21 mouse cellular contexts compared by ENCODE assay signal in genomic region chr15:78816074-78816391, GRCm38 (mm10). TPM values are rescaled to one million over a fixed set of nuclear protein-coding genes. Genes with fewer than 3 reads are reported as not detected.
DNase-seq lines count a peak whose midpoint lies in the region; ATAC-seq and TF ChIP-seq lines count a peak whose summit lies in the region.
"Had no signal": no experiment of that assay in that cellular context is flagged by ENCODE, and none has a peak within 500 bp of the region (broad histone marks: within the 10 kb centered on the region; RNA-seq: fewer than 3 reads in every experiment).

No protein-coding gene starts in this region.

- no peak for TF ChIP-seq POLR2A in ES-Bruce4 (IDR thresholded peaks at IDR 0.05; ENCODE audit: insufficient read depth, low read length)

- no peaks in the 10 kb centered on the region for H3K27me3 ChIP-seq in liver, embryonic 16.5 days (ENCODE audit: control insufficient read depth, insufficient read depth, low read depth, low read length)
- peaks cover 9% of the 10 kb centered on the region; the same call in 1 of the 2 replicates for H3K27me3 ChIP-seq in liver, embryonic 12.5 days (replicated peaks)
- no peaks in the 10 kb centered on the region for H3K27me3 ChIP-seq in ES-Bruce4 (ENCODE audit: control insufficient read depth, insufficient read depth, low read length, poor library complexity, severe bottlenecking)

- TF ChIP-seq EP300 in ES-Bruce4 (IDR thresholded peaks at IDR 0.05; ENCODE audit: insufficient read depth, low read depth, low read length) = no peak

- WGBS in liver, embryonic 16.5 days (ENCODE audit: insufficient replicate concordance) = 34% methylated on average over 6 of the region's 6 CpGs
- 31% methylated on average over 6 of the region's 6 CpGs for WGBS in liver, embryonic 12.5 days (ENCODE audit: insufficient replicate concordance)

- H3K9me3 ChIP-seq in liver, embryonic 16.5 days (replicated peaks; ENCODE audit: control insufficient read depth, low read length) = no peaks in the 10 kb centered on the region
- H3K9me3 ChIP-seq in liver, embryonic 12.5 days (replicated peaks) = no peaks in the 10 kb centered on the region
- H3K9me3 ChIP-seq in ES-Bruce4 (replicated peaks; ENCODE audit: control insufficient read depth, insufficient read depth, low read length, poor library complexity, severe bottlenecking) = no peaks in the 10 kb centered on the region
- H3K9me3 ChIP-seq: embryonic facial prominence, embryonic 13.5 days; forebrain, embryonic 10.5 days; heart, embryonic 10.5 days had no signal

- no peaks in the 10 kb centered on the region for H3K36me3 ChIP-seq in liver, embryonic 16.5 days (ENCODE audit: control insufficient read depth, insufficient read depth)
- H3K36me3 ChIP-seq in liver, embryonic 12.5 days = no peaks in the 10 kb centered on the region
- no peaks in the 10 kb centered on the region for H3K36me3 ChIP-seq in ES-Bruce4 (ENCODE audit: control insufficient read depth, insufficient read depth, low read length, poor library complexity, severe bottlenecking)
- H3K36me3 ChIP-seq: embryonic facial prominence, embryonic 13.5 days; forebrain, embryonic 10.5 days; heart, embryonic 10.5 days had no signal

- intact Hi-C loops in gastrocnemius, adult 2 months (cut with DNase I) = loop anchor here (5.0 kb wide), 1 partner anchor 36 kb away; no protein-coding TSS in a partner anchor

- H3K4me2 ChIP-seq in liver, embryonic 16.5 days (ENCODE audit: low read depth, low read length) = no peak overlapping the region
- no peak overlapping the region for H3K4me2 ChIP-seq in liver, embryonic 12.5 days
- H3K4me2 ChIP-seq: embryonic facial prominence, embryonic 13.5 days had no signal

- no peak overlapping the region for H3K9ac ChIP-seq in liver, embryonic 16.5 days (ENCODE audit: low read depth, low read length)
- no peak overlapping the region for H3K9ac ChIP-seq in liver, embryonic 12.5 days
- no peak overlapping the region for H3K9ac ChIP-seq in ES-Bruce4 (ENCODE audit: low read depth, poor library complexity, severe bottlenecking)
- H3K9ac ChIP-seq: embryonic facial prominence, embryonic 13.5 days had no signal

- no peak for DNase-seq in gastrocnemius, adult 2 months
- DNase-seq in gastrocnemius, postnatal 4 days (ENCODE audit: low spot score in 2 of 2) = no peak
- DNase-seq in cerebellum, adult 18-20 months = no peak
- DNase-seq in adrenal gland, postnatal 10 days = no peak
- DNase-seq: adrenal gland, postnatal 14 days; cerebellum, adult 9-10 months; gastrocnemius, postnatal 10 days; left cerebral cortex, postnatal 4 days; thymus, postnatal 25 days had no signal

- H3K4me3 ChIP-seq in gastrocnemius, adult 2 months = no peak overlapping the region
- no peak overlapping the region for H3K4me3 ChIP-seq in liver, embryonic 16.5 days (ENCODE audit: low read depth, low read length)
- no peak overlapping the region for H3K4me3 ChIP-seq in liver, embryonic 12.5 days
- no peak overlapping the region for H3K4me3 ChIP-seq in ES-Bruce4 (ENCODE audit: low read depth, low read length)
- H3K4me3 ChIP-seq: embryonic facial prominence, embryonic 13.5 days; forebrain, embryonic 10.5 days; heart, embryonic 10.5 days had no signal

- peaks cover 7% of the 10 kb centered on the region for H3K4me1 ChIP-seq in liver, embryonic 16.5 days (ENCODE audit: control insufficient read depth, low read depth, low read length)
- H3K4me1 ChIP-seq in liver, embryonic 12.5 days = peaks cover 11% of the 10 kb centered on the region
- peaks cover 6% of the 10 kb centered on the region for H3K4me1 ChIP-seq in ES-Bruce4 (ENCODE audit: control insufficient read depth, insufficient read depth, low read length)

- TF ChIP-seq CTCF in gastrocnemius, adult 2 months (IDR thresholded peaks at IDR 0.05) = no peak
- no peak for TF ChIP-seq CTCF in ES-Bruce4 (IDR thresholded peaks at IDR 0.05; ENCODE audit: low read depth, low read length)

- ATAC-seq in liver, embryonic 16.5 days (ENCODE audit: low read depth) = 0 out of 2 replicates have a peak, but pooled peaks have one; percentile 9
- ATAC-seq in liver, embryonic 12.5 days = no peak
- ATAC-seq in megakaryocyte, adult 5-6 weeks (ENCODE audit: poor library complexity, severe bottlenecking) = peak; percentile 11; the same call in 1 of the 2 replicates
- ATAC-seq: midbrain, embryonic 16.5 days had no signal

- H3K27ac ChIP-seq in gastrocnemius, adult 2 months = peak overlapping the region; percentile 72
- peak overlapping the region; percentile 51; the same call in 1 of the 2 replicates for H3K27ac ChIP-seq in liver, embryonic 16.5 days (ENCODE audit: low read length)
- H3K27ac ChIP-seq in liver, embryonic 12.5 days = no peak overlapping the region; the same call in 1 of the 2 replicates
- peak overlapping the region; percentile 3; the same call in 1 of the 2 replicates for H3K27ac ChIP-seq in ES-Bruce4 (ENCODE audit: insufficient read depth, low read length)
- H3K27ac ChIP-seq: embryonic facial prominence, embryonic 13.5 days; forebrain, embryonic 10.5 days; heart, embryonic 10.5 days had no signal

RNA-seq across cellular contexts. Expression of gene Card10, which starts 13.2 kb away (rescaled TPM):
- total RNA-seq in gastrocnemius, adult 2 months (2021) = 1 to 10 TPM; 6.1 to 6.8 TPM
- 10 to 100 TPM; 12.6 to 13.3 TPM for total RNA-seq in gastrocnemius, postnatal 4 days (2021)
- 1.8 and 2.1 TPM in 2 replicates for polyA plus RNA-seq in liver, embryonic 16.5 days (2015; fragmentation: Nextera tagmentation; extraction: Ambion mirVana)
- 2.3 and 2.5 TPM in 2 replicates for polyA plus RNA-seq in liver, embryonic 12.5 days (2016; fragmentation: Nextera tagmentation; extraction: Ambion mirVana)
- polyA plus RNA-seq in ES-Bruce4 (2011; ENCODE audit: insufficient read depth, insufficient read length, low read depth, missing spikeins) = 19.6 and 21.5 TPM in 2 replicates
- total RNA-seq in megakaryocyte, adult 5-6 weeks (2015) = 2.3 and 2.7 TPM in 2 replicates
- 0.92 and 1.1 TPM in 2 replicates for total RNA-seq in megakaryocyte, adult 5-6 weeks (2017)
- 10 to 100 TPM; 12.0 to 12.4 TPM for total RNA-seq in adrenal gland, postnatal 10 days (2021)

RNA-seq across cellular contexts. Expression of gene Cdc42ep1, which starts 26.4 kb away (rescaled TPM):
- 1 to 10 TPM; 8.5 to 10.0 TPM for total RNA-seq in gastrocnemius, adult 2 months (2021)
- total RNA-seq in gastrocnemius, postnatal 4 days (2021) = 10 to 100 TPM; 43.2 to 47.6 TPM
- 12.1 and 13.1 TPM in 2 replicates for polyA plus RNA-seq in liver, embryonic 16.5 days (2015; fragmentation: Nextera tagmentation; extraction: Ambion mirVana)
- polyA plus RNA-seq in liver, embryonic 12.5 days (2016; fragmentation: Nextera tagmentation; extraction: Ambion mirVana) = 17.6 and 18.1 TPM in 2 replicates
- 9.2 and 10.5 TPM in 2 replicates for polyA plus RNA-seq in ES-Bruce4 (2011; ENCODE audit: insufficient read depth, insufficient read length, low read depth, missing spikeins)
- total RNA-seq in megakaryocyte, adult 5-6 weeks (2015) = not detected in 2 replicates
- total RNA-seq in megakaryocyte, adult 5-6 weeks (2017) = 0.26 TPM in 1 of 2 replicates, not detected in the other
- 10 to 100 TPM; 40.9 to 48.6 TPM for total RNA-seq in adrenal gland, postnatal 10 days (2021)
- total RNA-seq: CH12.LX had no signal

RNA-seq across cellular contexts. Expression of gene Lgals2, which starts 39.3 kb away (rescaled TPM):
- total RNA-seq in gastrocnemius, adult 2 months (2021) = not detected
- total RNA-seq in gastrocnemius, postnatal 4 days (2021) = not detected
- 9.1 and 15.8 TPM in 2 replicates for polyA plus RNA-seq in liver, embryonic 16.5 days (2015; fragmentation: Nextera tagmentation; extraction: Ambion mirVana)
- 7.0 and 9.5 TPM in 2 replicates for polyA plus RNA-seq in liver, embryonic 12.5 days (2016; fragmentation: Nextera tagmentation; extraction: Ambion mirVana)
- polyA plus RNA-seq in ES-Bruce4 (2011; ENCODE audit: insufficient read depth, insufficient read length, low read depth, missing spikeins) = 2.4 TPM in 1 of 2 replicates, not detected in the other
- not detected in 2 replicates for total RNA-seq in megakaryocyte, adult 5-6 weeks (2015)
- 0.26 TPM in 1 of 2 replicates, not detected in the other for total RNA-seq in megakaryocyte, adult 5-6 weeks (2017)
- total RNA-seq in adrenal gland, postnatal 10 days (2021) = 1 to 10 TPM; 1.8 to 5.1 TPM
- total RNA-seq: CH12.LX; gastrocnemius, postnatal 10 days; layer of hippocampus, adult 8-10 months; left cerebral cortex, adult 18-20 months; left cerebral cortex, postnatal 4 days had no signal
- polyA plus RNA-seq: embryonic facial prominence, embryonic 13.5 days; forebrain, embryonic 10.5 days; hindbrain, embryonic 11.5 days; midbrain, embryonic 16.5 days had no signal

RNA-seq across cellular contexts. Expression of gene Mfng, which starts 42.8 kb away (rescaled TPM):
- 1 to 10 TPM; 2.6 to 3.1 TPM for total RNA-seq in gastrocnemius, adult 2 months (2021)
- total RNA-seq in gastrocnemius, postnatal 4 days (2021) = 10 to 100 TPM in 1 of 2 experiments, 1 to 10 TPM in 1; 9.5 to 11.6 TPM
- polyA plus RNA-seq in liver, embryonic 16.5 days (2015; fragmentation: Nextera tagmentation; extraction: Ambion mirVana) = 4.5 and 5.4 TPM in 2 replicates
- polyA plus RNA-seq in liver, embryonic 12.5 days (2016; fragmentation: Nextera tagmentation; extraction: Ambion mirVana) = 11.0 and 11.7 TPM in 2 replicates
- 4.4 and 5.2 TPM in 2 replicates for polyA plus RNA-seq in ES-Bruce4 (2011; ENCODE audit: insufficient read depth, insufficient read length, low read depth, missing spikeins)
- total RNA-seq in megakaryocyte, adult 5-6 weeks (2015) = 8.8 and 9.8 TPM in 2 replicates
- total RNA-seq in megakaryocyte, adult 5-6 weeks (2017) = 5.7 and 5.8 TPM in 2 replicates
- total RNA-seq in adrenal gland, postnatal 10 days (2021) = 10 to 100 TPM; 15.5 to 17.7 TPM

Comparison
In these comparisons a context has a peak if more than half of its experiments do, and no peak if none do; other contexts are left out.
1. RNA of gene Cdc42ep1, which starts 26.4 kb away (total RNA-seq): 40.9 to 48.6 TPM in adrenal gland, postnatal 10 days, 43.2 to 47.6 TPM in gastrocnemius, postnatal 4 days and 8.5 to 10.0 TPM in gastrocnemius, adult 2 months; 0.26 TPM in megakaryocyte, adult 5-6 weeks; every median in the first group is over 4 times any median in the second.